In the genomic region with DNA sequence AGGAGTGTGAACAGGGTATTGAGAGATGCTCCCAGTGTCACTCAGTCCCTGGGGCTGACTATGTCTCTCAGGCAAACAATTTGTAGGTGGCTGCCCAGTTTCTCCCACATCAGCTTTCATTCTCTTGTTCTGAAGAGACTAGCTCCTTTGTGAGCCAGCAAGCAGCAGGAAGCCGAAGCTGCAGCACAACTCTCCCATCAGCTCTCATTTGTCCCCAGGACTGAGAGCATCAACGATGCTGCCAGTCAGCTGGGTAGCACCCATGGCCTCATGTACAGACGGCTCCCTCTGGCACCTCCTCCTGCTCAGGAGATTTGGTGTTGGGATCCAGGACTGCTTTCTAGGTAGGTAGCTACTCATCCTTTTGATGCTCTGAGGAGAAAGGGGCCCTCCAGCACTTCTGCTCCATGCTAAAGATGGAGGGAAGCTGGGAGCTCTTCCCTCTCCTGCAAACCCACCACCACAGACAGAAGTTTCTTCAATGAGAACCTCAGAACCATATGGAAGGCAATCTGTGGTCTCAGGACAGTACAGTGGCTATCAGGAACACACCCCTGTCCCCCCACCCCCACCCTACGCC, we compare ENCODE assay signal across 8 mouse cellular contexts. TPM values are rescaled to one million over a fixed set of nuclear protein-coding genes. Genes with fewer than 3 reads are reported as not detected.
A peak's percentile ranks its signal among the peaks of the same experiment; 100 is the strongest.
DNase-seq lines count a peak whose midpoint lies in the region; ATAC-seq and TF ChIP-seq lines count a peak whose summit lies in the region.

No protein-coding gene starts in this region.

- H3K4me3 ChIP-seq in kidney, embryonic 15.5 days (replicated peaks), result peak overlapping the region; percentile 70
- H3K4me3 ChIP-seq in E14TG2a.4 (replicated peaks; ENCODE audit: low read length), result peak overlapping the region; percentile 79
- peak overlapping the region; percentile 70 for H3K4me3 ChIP-seq in limb, embryonic 10.5 days

- peaks cover 50% of the 10 kb centered on the region for H3K36me3 ChIP-seq in kidney, embryonic 15.5 days
- peaks cover 84% of the 10 kb centered on the region for H3K36me3 ChIP-seq in E14TG2a.4 (ENCODE audit: insufficient read depth, low read length)
- peaks cover 46% of the 10 kb centered on the region for H3K36me3 ChIP-seq in limb, embryonic 10.5 days

- TF ChIP-seq CTCF in E14TG2a.4 (conservative IDR thresholded peaks at IDR 0.05; ENCODE audit: low read length), result no peak

- H3K27me3 ChIP-seq in kidney, embryonic 15.5 days, result peaks cover 7% of the 10 kb centered on the region; the same call in 1 of the 2 replicates
- peaks cover 45% of the 10 kb centered on the region for H3K27me3 ChIP-seq in E14TG2a.4 (ENCODE audit: insufficient read depth, low read length)
- peaks cover 29% of the 10 kb centered on the region for H3K27me3 ChIP-seq in limb, embryonic 10.5 days (ENCODE audit: low read depth, poor library complexity, severe bottlenecking)

- H3K4me1 ChIP-seq in kidney, embryonic 15.5 days, result peaks cover 24% of the 10 kb centered on the region
- H3K4me1 ChIP-seq in E14TG2a.4 (replicated peaks; ENCODE audit: low read depth, low read length), result peaks cover 25% of the 10 kb centered on the region
- peaks cover 26% of the 10 kb centered on the region for H3K4me1 ChIP-seq in limb, embryonic 10.5 days

- peak overlapping the region; percentile 98 for H3K4me2 ChIP-seq in kidney, embryonic 15.5 days

- H3K27ac ChIP-seq in kidney, embryonic 15.5 days, result 0 out of 2 replicates have a peak overlapping the region, but pooled peaks have one; percentile 66
- peak overlapping the region; percentile 65; the same call in 1 of the 2 replicates for H3K27ac ChIP-seq in limb, embryonic 10.5 days

- H3K9ac ChIP-seq in kidney, embryonic 15.5 days, result peak overlapping the region; percentile 63

- ATAC-seq in kidney, embryonic 15.5 days (replicated peaks; ENCODE audit: low FRiP score), result no peak
- peak; percentile 4; the same call in 1 of the 2 replicates for ATAC-seq in common myeloid progenitor, adult 5-6 weeks (replicated peaks; ENCODE audit: low read depth, poor library complexity, severe bottlenecking)

- no peak for DNase-seq in kidney, postnatal 36 days
- no peak for DNase-seq in limb, embryonic 10.5 days (ENCODE audit: low spot score)
- DNase-seq in retina, postnatal 1 day, result peak; percentile 16
- no peak for DNase-seq in adrenal gland, postnatal 25 days
- no peak for DNase-seq in urinary bladder, postnatal 10 days (ENCODE audit: low spot score)

- WGBS in kidney, embryonic 15.5 days, result 45% methylated on average over 4 of the region's 4 CpGs
- 53% methylated on average over 4 of the region's 4 CpGs for WGBS in limb, embryonic 10.5 days

- H3K9me3 ChIP-seq in kidney, embryonic 15.5 days (replicated peaks), result no peaks in the 10 kb centered on the region
- no peaks in the 10 kb centered on the region for H3K9me3 ChIP-seq in E14TG2a.4 (ENCODE audit: low read length)
- H3K9me3 ChIP-seq in limb, embryonic 10.5 days (replicated peaks), result no peaks in the 10 kb centered on the region

RNA-seq across cellular contexts. Expression of a gene that starts 22.7 kb away (rescaled TPM):
- 16.5 and 22.6 TPM in 2 replicates for polyA plus RNA-seq in kidney, embryonic 15.5 days (2015; fragmentation: Nextera tagmentation; extraction: Ambion mirVana)
- total RNA-seq in common myeloid progenitor, adult 5-6 weeks (2017), result 0.59 TPM in 1 of 2 replicates, not detected in the other
- polyA plus RNA-seq in limb, embryonic 10.5 days (2016; fragmentation: Nextera tagmentation; extraction: Ambion mirVana), result 0.83 and 0.96 TPM in 2 replicates
- total RNA-seq in adrenal gland, postnatal 25 days (2021), result 5.9 and 8.9 TPM in 2 replicates
